Mouse (Mus musculus): ENCODE data around the gene Iars. TPM values are rescaled to one million over a fixed set of nuclear protein-coding genes. Genes with fewer than 3 reads are reported as not detected.

Iars gene
- 23.0 and 25.4 TPM in 2 replicates for polyA plus RNA-seq (2012; rRNA removed)

GRCm38 (mm10) chr13:49681351-49682232 lies at the start of gene Iars:
TSS of gene Iars (plus strand) at chr13:49682100.
- TF ChIP-seq POLR2A (IDR thresholded peaks at IDR 0.05; ENCODE audit: control insufficient read depth, extremely low read depth, insufficient read depth, low read length, poor library complexity): 0 out of 2 replicates have a peak, but pooled peaks have one; percentile 49
- TF ChIP-seq CTCF (IDR thresholded peaks at IDR 0.05; ENCODE audit: borderline replicate concordance, control insufficient read depth, extremely low read depth, insufficient read depth, low read length, poor library complexity): 0 out of 2 replicates have a peak, but pooled peaks have one; percentile 26
- Histone ChIP-seq H3K4me1 (replicated peaks; ENCODE audit: control insufficient read depth, insufficient read depth, low read length) (peaks cover 5% of the 10 kb centered on the region), H3K27ac (ENCODE audit: control insufficient read depth, insufficient read depth, low read length) (no peak within 1 kb of the TSS), H3K4me3 (ENCODE audit: control insufficient read depth, insufficient read depth, low read length) (peak within 1 kb of the TSS; percentile 79), H3K27me3 (ENCODE audit: control insufficient read depth, insufficient read depth, low read length) (no peaks in the 10 kb centered on the region), H3K36me3 (ENCODE audit: control insufficient read depth, insufficient read depth, low read length) (peaks cover 9% of the 10 kb centered on the region)
- 10% methylated on average over 26 of the region's 26 CpGs for WGBS
- DNase-seq: peak; percentile 100

GRCm38 (mm10) chr13:49639965-49640364 lies 41.9 kb upstream of the Iars start:
- Histone ChIP-seq H3K4me1 (replicated peaks; ENCODE audit: control insufficient read depth, insufficient read depth, low read length) (no peaks in the 10 kb centered on the region), H3K27me3 (ENCODE audit: control insufficient read depth, insufficient read depth, low read length) (no peaks in the 10 kb centered on the region), H3K36me3 (ENCODE audit: control insufficient read depth, insufficient read depth, low read length) (no peaks in the 10 kb centered on the region; the same call in 1 of the 2 replicates), H3K27ac (ENCODE audit: control insufficient read depth, insufficient read depth, low read length) (no peak overlapping the region), H3K4me3 (ENCODE audit: control insufficient read depth, insufficient read depth, low read length) (no peak overlapping the region)
- TF ChIP-seq CTCF (IDR thresholded peaks at IDR 0.05; ENCODE audit: borderline replicate concordance, control insufficient read depth, extremely low read depth, insufficient read depth, low read length, poor library complexity): no peak
- no peak for TF ChIP-seq POLR2A (IDR thresholded peaks at IDR 0.05; ENCODE audit: control insufficient read depth, extremely low read depth, insufficient read depth, low read length, poor library complexity)
- 97% methylated on average over 2 of the region's 2 CpGs for WGBS
- no peak for DNase-seq

GRCm38 (mm10) chr13:49642650-49643049 lies 39.2 kb upstream of the Iars start:
- no peaks in the 10 kb centered on the region for H3K27me3 ChIP-seq (ENCODE audit: control insufficient read depth, insufficient read depth, low read length)
- TF ChIP-seq CTCF (IDR thresholded peaks at IDR 0.05; ENCODE audit: borderline replicate concordance, control insufficient read depth, extremely low read depth, insufficient read depth, low read length, poor library complexity) (no peak), POLR2A (IDR thresholded peaks at IDR 0.05; ENCODE audit: control insufficient read depth, extremely low read depth, insufficient read depth, low read length, poor library complexity) (no peak)
- H3K27ac ChIP-seq (ENCODE audit: control insufficient read depth, insufficient read depth, low read length): no peak overlapping the region
- no peak overlapping the region for H3K4me3 ChIP-seq (ENCODE audit: control insufficient read depth, insufficient read depth, low read length)
- no peaks in the 10 kb centered on the region for H3K4me1 ChIP-seq (replicated peaks; ENCODE audit: control insufficient read depth, insufficient read depth, low read length)
- no peaks in the 10 kb centered on the region; the same call in 1 of the 2 replicates for H3K36me3 ChIP-seq (ENCODE audit: control insufficient read depth, insufficient read depth, low read length)
- 95% methylated on average over 6 of the region's 6 CpGs for WGBS
- DNase-seq: no peak

DNA sequence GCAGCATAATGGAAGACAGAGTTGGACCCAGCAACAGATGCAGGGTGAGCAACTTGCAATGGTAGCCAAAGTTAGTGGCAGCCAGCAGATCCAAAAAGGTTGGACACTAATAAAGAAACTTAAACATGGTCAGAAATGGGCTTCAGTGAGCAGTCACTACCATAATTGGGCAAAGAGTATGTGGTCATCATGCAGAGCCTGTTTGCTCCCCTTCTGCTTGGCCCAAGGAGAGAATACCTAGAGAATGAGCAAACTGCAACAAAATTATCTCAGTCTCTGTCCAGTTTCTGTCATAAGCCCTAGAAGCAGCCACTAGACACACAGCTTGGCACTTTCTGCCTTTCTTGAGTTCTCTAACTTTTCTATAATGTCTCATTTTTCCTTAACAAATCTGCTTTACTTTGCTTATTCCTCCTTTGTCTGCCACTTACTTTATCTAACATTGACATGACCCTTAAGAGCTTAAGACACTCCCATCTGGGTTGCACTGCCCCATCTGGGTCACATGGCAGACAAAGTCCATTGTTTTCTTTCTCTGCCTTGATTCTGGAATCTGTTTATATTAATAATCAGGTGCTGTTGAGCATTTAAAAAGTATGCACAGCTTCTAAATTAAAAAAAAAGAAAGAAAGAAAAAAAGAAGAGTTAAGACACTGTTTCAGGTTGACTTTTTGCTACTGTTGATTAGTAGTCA lies 38.1 kb upstream of the Iars start:
- Histone ChIP-seq H3K36me3 (ENCODE audit: control insufficient read depth, insufficient read depth, low read length) (no peaks in the 10 kb centered on the region), H3K4me1 (replicated peaks; ENCODE audit: control insufficient read depth, insufficient read depth, low read length) (no peaks in the 10 kb centered on the region), H3K27me3 (ENCODE audit: control insufficient read depth, insufficient read depth, low read length) (no peaks in the 10 kb centered on the region), H3K27ac (ENCODE audit: control insufficient read depth, insufficient read depth, low read length) (no peak overlapping the region), H3K4me3 (ENCODE audit: control insufficient read depth, insufficient read depth, low read length) (no peak overlapping the region)
- TF ChIP-seq CTCF (IDR thresholded peaks at IDR 0.05; ENCODE audit: borderline replicate concordance, control insufficient read depth, extremely low read depth, insufficient read depth, low read length, poor library complexity) (no peak), POLR2A (IDR thresholded peaks at IDR 0.05; ENCODE audit: control insufficient read depth, extremely low read depth, insufficient read depth, low read length, poor library complexity) (no peak)
- no peak for DNase-seq

GRCm38 (mm10) chr13:49644731-49645529 lies 37.0 kb upstream of the Iars start:
- Histone ChIP-seq H3K36me3 (ENCODE audit: control insufficient read depth, insufficient read depth, low read length) (no peaks in the 10 kb centered on the region), H3K4me3 (ENCODE audit: control insufficient read depth, insufficient read depth, low read length) (no peak overlapping the region), H3K4me1 (replicated peaks; ENCODE audit: control insufficient read depth, insufficient read depth, low read length) (no peaks in the 10 kb centered on the region), H3K27ac (ENCODE audit: control insufficient read depth, insufficient read depth, low read length) (no peak overlapping the region), H3K27me3 (ENCODE audit: control insufficient read depth, insufficient read depth, low read length) (no peaks in the 10 kb centered on the region)
- DNase-seq: no peak
- WGBS: 71% methylated on average over 2 of the region's 2 CpGs
- TF ChIP-seq CTCF (IDR thresholded peaks at IDR 0.05; ENCODE audit: borderline replicate concordance, control insufficient read depth, extremely low read depth, insufficient read depth, low read length, poor library complexity) (no peak), POLR2A (IDR thresholded peaks at IDR 0.05; ENCODE audit: control insufficient read depth, extremely low read depth, insufficient read depth, low read length, poor library complexity) (no peak)

DNA sequence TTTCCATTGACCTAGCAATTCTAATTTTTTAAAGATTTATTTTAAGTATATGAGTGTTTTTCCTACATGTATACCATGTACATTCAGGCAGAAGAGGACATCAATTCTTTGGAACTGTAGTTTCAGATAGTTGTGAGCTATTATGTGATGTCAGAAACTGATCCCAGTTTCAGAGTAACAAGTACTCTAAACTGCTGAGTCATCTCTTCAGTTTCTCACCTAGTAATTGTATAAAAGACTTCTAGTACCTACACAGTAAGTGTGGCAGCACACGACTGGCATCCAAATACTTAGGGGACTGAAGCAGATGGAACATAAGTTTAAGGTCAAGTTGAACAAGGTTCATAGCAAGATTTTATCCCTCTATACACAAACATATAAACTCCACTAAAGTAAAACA lies 35.9 kb upstream of the Iars start:
- H3K36me3 ChIP-seq (ENCODE audit: control insufficient read depth, insufficient read depth, low read length): no peaks in the 10 kb centered on the region
- whole genome bisulfite sequencing: 86% methylated on average over 1 of the region's 1 CpGs
- no peak for DNase-seq

More for the DNA sequence above, 35.9 kb upstream of the Iars start:
- no peak for TF ChIP-seq CTCF (IDR thresholded peaks at IDR 0.05; ENCODE audit: borderline replicate concordance, control insufficient read depth, extremely low read depth, insufficient read depth, low read length, poor library complexity)
- no peak overlapping the region for H3K4me3 ChIP-seq (ENCODE audit: control insufficient read depth, insufficient read depth, low read length)
- H3K27me3 ChIP-seq (ENCODE audit: control insufficient read depth, insufficient read depth, low read length): no peaks in the 10 kb centered on the region
- no peak overlapping the region for H3K27ac ChIP-seq (ENCODE audit: control insufficient read depth, insufficient read depth, low read length)
- H3K4me1 ChIP-seq (replicated peaks; ENCODE audit: control insufficient read depth, insufficient read depth, low read length): no peaks in the 10 kb centered on the region

Data from thymus, adult 2 months (tissue).